In genomic region chr1:189041261-189041660, GRCm38 (mm10) we compare ENCODE assay signal across 22 mouse cellular contexts. TPM values are rescaled to one million over a fixed set of nuclear protein-coding genes. Genes with fewer than 3 reads are reported as not detected.
A peak's percentile ranks its signal among the peaks of the same experiment; 100 is the strongest.
DNase-seq lines count a peak whose midpoint lies in the region; ATAC-seq and TF ChIP-seq lines count a peak whose summit lies in the region.
"Had no signal": no experiment of that assay in that cellular context is flagged by ENCODE, and none has a peak within 500 bp of the region (broad histone marks: within the 10 kb centered on the region; RNA-seq: fewer than 3 reads in every experiment).

No protein-coding gene starts in this region.

- ATAC-seq in heart, embryonic 12.5 days (ENCODE audit: insufficient number of reproducible peaks, low FRiP score), result no peak
- ATAC-seq in lung, postnatal 0 days, result peak; percentile 43
- ATAC-seq in heart, embryonic 16.5 days (replicated peaks; ENCODE audit: extremely low read depth, insufficient read depth, low FRiP score), result peak; percentile 52
- ATAC-seq in megakaryocyte progenitor cell, adult 5-6 weeks (replicated peaks; ENCODE audit: poor library complexity), result peak; percentile 58

- H3K27me3 ChIP-seq in heart, adult 2 months (ENCODE audit: control insufficient read depth, insufficient read depth, low read length), result no peaks in the 10 kb centered on the region
- H3K27me3 ChIP-seq in heart, embryonic 12.5 days (replicated peaks), result no peaks in the 10 kb centered on the region
- no peaks in the 10 kb centered on the region for H3K27me3 ChIP-seq in lung, postnatal 0 days (replicated peaks; ENCODE audit: insufficient read depth, low read length)
- no peaks in the 10 kb centered on the region for H3K27me3 ChIP-seq in heart, embryonic 16.5 days (ENCODE audit: control insufficient read depth, insufficient read depth, low read length)
- H3K27me3 ChIP-seq: hindbrain, embryonic 12.5 days; limb, embryonic 15.5 days; liver, embryonic 15.5 days; neural tube, embryonic 13.5 days; stomach, embryonic 15.5 days had no signal

- H3K36me3 ChIP-seq in heart, adult 2 months (ENCODE audit: control insufficient read depth, insufficient read depth, low read length), result no peaks in the 10 kb centered on the region
- H3K36me3 ChIP-seq in heart, embryonic 12.5 days, result no peaks in the 10 kb centered on the region
- H3K36me3 ChIP-seq in lung, postnatal 0 days (ENCODE audit: insufficient read depth, low read length), result no peaks in the 10 kb centered on the region
- no peaks in the 10 kb centered on the region for H3K36me3 ChIP-seq in heart, embryonic 16.5 days (ENCODE audit: control insufficient read depth, insufficient read depth)
- H3K36me3 ChIP-seq: forebrain, embryonic 10.5 days; G1E; hindbrain, embryonic 12.5 days; limb, embryonic 15.5 days; liver, embryonic 15.5 days; neural tube, embryonic 13.5 days; stomach, embryonic 15.5 days had no signal

- intact Hi-C loops in heart, adult 2 months (cut with DNase I), result no loop called here

- no peak overlapping the region for H3K4me3 ChIP-seq in heart, adult 2 months
- no peak overlapping the region for H3K4me3 ChIP-seq in heart, embryonic 12.5 days
- H3K4me3 ChIP-seq in lung, postnatal 0 days (ENCODE audit: low read depth, low read length), result no peak overlapping the region
- H3K4me3 ChIP-seq in heart, embryonic 16.5 days (ENCODE audit: low read length), result no peak overlapping the region
- H3K4me3 ChIP-seq: forebrain, embryonic 10.5 days; hindbrain, embryonic 12.5 days; limb, embryonic 15.5 days; liver, embryonic 15.5 days; neural tube, embryonic 13.5 days; stomach, embryonic 15.5 days had no signal

- H3K4me2 ChIP-seq in heart, embryonic 12.5 days, result no peak overlapping the region
- no peak overlapping the region for H3K4me2 ChIP-seq in lung, postnatal 0 days (replicated peaks; ENCODE audit: low read depth, low read length)
- no peak overlapping the region for H3K4me2 ChIP-seq in heart, embryonic 16.5 days (ENCODE audit: low read depth, low read length)
- H3K4me2 ChIP-seq: hindbrain, embryonic 12.5 days; limb, embryonic 15.5 days; liver, embryonic 15.5 days; neural tube, embryonic 13.5 days; stomach, embryonic 15.5 days had no signal

- TF ChIP-seq POLR2A in heart, adult 2 months (IDR thresholded peaks at IDR 0.05; ENCODE audit: insufficient read depth, low read depth, low read length), result no peak

- no peaks in the 10 kb centered on the region for H3K4me1 ChIP-seq in heart, adult 2 months (ENCODE audit: control insufficient read depth, insufficient read depth, low read length)
- H3K4me1 ChIP-seq in heart, embryonic 12.5 days (replicated peaks), result no peaks in the 10 kb centered on the region
- H3K4me1 ChIP-seq in lung, postnatal 0 days (ENCODE audit: insufficient read depth, low read depth, low read length), result no peaks in the 10 kb centered on the region
- H3K4me1 ChIP-seq in heart, embryonic 16.5 days (ENCODE audit: control insufficient read depth, insufficient read depth, low read length), result no peaks in the 10 kb centered on the region
- H3K4me1 ChIP-seq: forebrain, embryonic 10.5 days; hindbrain, embryonic 12.5 days; limb, embryonic 15.5 days; liver, embryonic 15.5 days; neural tube, embryonic 13.5 days; stomach, embryonic 15.5 days had no signal

- TF ChIP-seq CTCF in heart, adult 2 months (IDR thresholded peaks at IDR 0.05), result no peak
- no peak for TF ChIP-seq CTCF in lung, postnatal 0 days (IDR thresholded peaks at IDR 0.05)

- DNase-seq in heart, adult 2 months, result peak in 1 of 2 experiments; percentile 35
- DNase-seq in lung, postnatal 0 days (ENCODE audit: low spot score), result peak; percentile 21
- no peak for DNase-seq in lung, postnatal 14 days
- no peak for DNase-seq in urinary bladder, postnatal 25 days (ENCODE audit: low spot score)
- no peak for DNase-seq in spleen, postnatal 14 days (ENCODE audit: low spot score in 2 of 2)
- DNase-seq: adrenal gland, postnatal 14 days; cerebellum, adult 11 months; layer of hippocampus, postnatal 36 days; midbrain, embryonic 14.5 days; right cerebral cortex, adult 18-20 months; thymus, adult 18-20 months; thymus, postnatal 4 days had no signal

- WGBS in heart, adult 2 months, result 41% methylated on average over 12 of the region's 12 CpGs
- WGBS in heart, embryonic 12.5 days, result 71% methylated on average over 12 of the region's 12 CpGs
- WGBS in lung, postnatal 0 days, result 67% methylated on average over 12 of the region's 12 CpGs
- WGBS in heart, embryonic 16.5 days, result 63% methylated on average over 12 of the region's 12 CpGs

- no peak overlapping the region for H3K9ac ChIP-seq in heart, adult 2 months (ENCODE audit: low read depth, low read length)
- no peak overlapping the region for H3K9ac ChIP-seq in heart, embryonic 12.5 days
- H3K9ac ChIP-seq in lung, postnatal 0 days (replicated peaks; ENCODE audit: low read depth), result no peak overlapping the region
- H3K9ac ChIP-seq in heart, embryonic 16.5 days (ENCODE audit: low read length), result no peak overlapping the region
- H3K9ac ChIP-seq: hindbrain, embryonic 12.5 days; limb, embryonic 15.5 days; liver, embryonic 15.5 days; neural tube, embryonic 13.5 days; stomach, embryonic 15.5 days had no signal

- no peaks in the 10 kb centered on the region for H3K9me3 ChIP-seq in heart, embryonic 12.5 days (replicated peaks)
- no peaks in the 10 kb centered on the region for H3K9me3 ChIP-seq in lung, postnatal 0 days (ENCODE audit: low read length)
- no peaks in the 10 kb centered on the region for H3K9me3 ChIP-seq in heart, embryonic 16.5 days (replicated peaks; ENCODE audit: control insufficient read depth, low read length)
- H3K9me3 ChIP-seq: forebrain, embryonic 10.5 days; hindbrain, embryonic 12.5 days; limb, embryonic 15.5 days; liver, embryonic 15.5 days; stomach, embryonic 15.5 days had no signal

- TF ChIP-seq EP300 in heart, adult 2 months (IDR thresholded peaks at IDR 0.05; ENCODE audit: insufficient read depth, low read depth, low read length), result 0 out of 2 replicates have a peak, but pooled peaks have one; percentile 34
- TF ChIP-seq EP300 in lung, postnatal 0 days (IDR thresholded peaks at IDR 0.05), result no peak

- H3K27ac ChIP-seq in heart, adult 2 months, result no peak overlapping the region; the same call in 1 of the 2 replicates
- H3K27ac ChIP-seq in heart, embryonic 12.5 days (ENCODE audit: poor library complexity, severe bottlenecking), result no peak overlapping the region
- H3K27ac ChIP-seq in lung, postnatal 0 days (ENCODE audit: low read length), result no peak overlapping the region
- H3K27ac ChIP-seq in heart, embryonic 16.5 days (ENCODE audit: low read length), result no peak overlapping the region
- H3K27ac ChIP-seq: forebrain, embryonic 10.5 days; hindbrain, embryonic 12.5 days; limb, embryonic 15.5 days; liver, embryonic 15.5 days; neural tube, embryonic 13.5 days; stomach, embryonic 15.5 days had no signal

- no peaks in the 10 kb centered on the region for H3K79me2 ChIP-seq in heart, adult 2 months (replicated peaks; ENCODE audit: control insufficient read depth, insufficient read depth, low read length)

RNA-seq across cellular contexts. Expression of gene Kctd3, which starts 33.6 kb away (rescaled TPM):
- 10 to 100 TPM; 13.6 to 14.9 TPM for total RNA-seq in heart, adult 2 months (2021)
- polyA plus RNA-seq in heart, adult 2 months (2012; rRNA removed), result 13.2 and 16.7 TPM in 2 replicates
- polyA plus RNA-seq in heart, embryonic 12.5 days (2016; fragmentation: Nextera tagmentation; extraction: Ambion mirVana), result 28.0 and 28.7 TPM in 2 replicates
- 19.3 and 22.5 TPM in 2 replicates for polyA plus RNA-seq in lung, postnatal 0 days (2015; fragmentation: Nextera tagmentation; extraction: Ambion mirVana)
- 19.1 and 23.0 TPM in 2 replicates for polyA plus RNA-seq in heart, embryonic 16.5 days (2015; fragmentation: Nextera tagmentation; extraction: Ambion mirVana)
- 9.7 and 11.1 TPM in 2 replicates for total RNA-seq in megakaryocyte progenitor cell, adult 5-6 weeks (2015)
- 13.6 and 17.8 TPM in 2 replicates for total RNA-seq in megakaryocyte progenitor cell, adult 5-6 weeks (2017)
